Mouse (Mus musculus) ovary, postnatal 10 days (tissue): ENCODE data around the gene Kirrel3.

Experiments used
- DNase-seq: peaks from one replicate; pipeline ENCODE4 v3.0.0; 2022; ENCODE audit warnings: low spot score

Gene Kirrel3

GRCm38 (mm10) chr9:35026897-35027311, 541.2 kb downstream of the Kirrel3 start:
- DNase-seq: no peak

- DNase-seq: no peak
Measured at GRCm38 (mm10) chr9:35027382-35027997, 541.8 kb downstream of the Kirrel3 start.

GRCm38 (mm10) chr9:35030823-35031222, 545.1 kb downstream of the Kirrel3 start:
- no peak for DNase-seq

- DNase-seq: no peak
Measured at GRCm38 (mm10) chr9:35032457-35032856, 546.8 kb downstream of the Kirrel3 start.

GRCm38 (mm10) chr9:35035074-35035473, 549.4 kb downstream of the Kirrel3 start:
- DNase-seq: no peak

- DNase-seq: no peak
Measured at GRCm38 (mm10) chr9:35038922-35039586, 553.4 kb downstream of the Kirrel3 start.

- DNase-seq: no peak
Measured at GRCm38 (mm10) chr9:35039846-35040245, 554.2 kb downstream of the Kirrel3 start.

- no peak for DNase-seq
Measured at GRCm38 (mm10) chr9:35041493-35041892, 555.8 kb downstream of the Kirrel3 start.

- no peak for DNase-seq
Measured at GRCm38 (mm10) chr9:35043619-35044018, 557.9 kb downstream of the Kirrel3 start.

- no peak for DNase-seq
Measured at GRCm38 (mm10) chr9:35044458-35044857, 558.8 kb downstream of the Kirrel3 start.

- peak; percentile 48 for DNase-seq
Measured at GRCm38 (mm10) chr9:35045031-35045531, 559.4 kb downstream of the Kirrel3 start.

- DNase-seq: peak; percentile 83
Measured at GRCm38 (mm10) chr9:35045756-35046155, 560.1 kb downstream of the Kirrel3 start.

GRCm38 (mm10) chr9:35048449-35048848, 562.8 kb downstream of the Kirrel3 start:
- no peak for DNase-seq

- DNase-seq: no peak
Measured at GRCm38 (mm10) chr9:35049891-35050527, 564.3 kb downstream of the Kirrel3 start.

- DNase-seq: peak; percentile 0
Measured at GRCm38 (mm10) chr9:35050701-35051454, 565.2 kb downstream of the Kirrel3 start.

GRCm38 (mm10) chr9:35051666-35052065, 566.0 kb downstream of the Kirrel3 start:
- DNase-seq: peak; percentile 0

GRCm38 (mm10) chr9:35052671-35053070, 567.0 kb downstream of the Kirrel3 start:
- peak; percentile 0 for DNase-seq

- DNase-seq: no peak
Measured at GRCm38 (mm10) chr9:35053081-35053480, 567.4 kb downstream of the Kirrel3 start.

- peak; percentile 0 for DNase-seq
Measured at GRCm38 (mm10) chr9:35053669-35054068, 568.0 kb downstream of the Kirrel3 start.

GRCm38 (mm10) chr9:35055528-35056330, 570.0 kb downstream of the Kirrel3 start:
- DNase-seq: no peak

- no peak for DNase-seq
Measured at GRCm38 (mm10) chr9:35056611-35057010, 570.9 kb downstream of the Kirrel3 start.
